Mouse (Mus musculus) lung, adult 2 months (tissue): Measurements from ENCODE around the gene Hoxb4.

Experiments
- CTCF ChIP-seq: fragments of 200-500 bp; IDR thresholded peaks from 2 replicates; pipeline ENCODE4 v1.5.1; 2011; ENCODE audit warnings: mild to moderate bottlenecking, low read length, control low read depth; ENCODE audit not compliant: insufficient read depth
- POLR2A ChIP-seq: fragments of 200-500 bp; IDR thresholded peaks from 2 replicates; pipeline ENCODE4 v1.6.1; 2011; ENCODE audit warnings: low read depth, mild to moderate bottlenecking, control low read depth, low read length, borderline replicate concordance; ENCODE audit errors: extremely low read depth

- no peak for TF ChIP-seq CTCF
- TF ChIP-seq POLR2A = no peak
These were observed 1.1 kb upstream of the Hoxb4 start for GRCm38 (mm10) chr11:96316696-96317607.
